Mouse (Mus musculus) urinary bladder, postnatal 14 days (tissue): Measurements from ENCODE around the gene Nck1.
A peak's percentile ranks its signal among the peaks of the same experiment; 100 is the strongest.

Experiments
- DNase-seq: peaks from one replicate; pipeline ENCODE4 v3.0.0; 2021; ENCODE audit warnings: low spot score

Gene Nck1

GRCm38 (mm10) chr9:100545715-100546593, at the start of gene Nck1:
Nck1 (minus strand) TSS chr9:100546134.
- DNase-seq = peak; percentile 99

- no peak for DNase-seq
Measured at GRCm38 (mm10) chr9:100590462-100590861, 44.5 kb upstream of the Nck1 start.

GRCm38 (mm10) chr9:100584031-100584430, 38.1 kb upstream of the Nck1 start:
- no peak for DNase-seq

GRCm38 (mm10) chr9:100582883-100583575, 37.1 kb upstream of the Nck1 start:
- DNase-seq = peak; percentile 42

- DNase-seq = peak; percentile 43
Measured at GRCm38 (mm10) chr9:100581543-100582492, 35.9 kb upstream of the Nck1 start.

- no peak for DNase-seq
Measured at GRCm38 (mm10) chr9:100580196-100580740, 34.3 kb upstream of the Nck1 start.

- DNase-seq = no peak
Measured at GRCm38 (mm10) chr9:100573942-100574341, 28.0 kb upstream of the Nck1 start.

GRCm38 (mm10) chr9:100573300-100573699, 27.4 kb upstream of the Nck1 start:
- DNase-seq = no peak

GRCm38 (mm10) chr9:100571511-100571910, 25.6 kb upstream of the Nck1 start:
- DNase-seq = no peak

- peak; percentile 11 for DNase-seq
Measured at GRCm38 (mm10) chr9:100570626-100571233, 24.8 kb upstream of the Nck1 start, which contains the start of gene Slc35g2. Slc35g2 (minus strand) TSS chr9:100571090.

GRCm38 (mm10) chr9:100569798-100570625, 24.1 kb upstream of the Nck1 start:
- peak; percentile 34 for DNase-seq

- DNase-seq = no peak
Measured at GRCm38 (mm10) chr9:100560251-100560890, 14.4 kb upstream of the Nck1 start.

- no peak for DNase-seq
Measured at GRCm38 (mm10) chr9:100558991-100559390, 13.1 kb upstream of the Nck1 start.

- no peak for DNase-seq
Measured at GRCm38 (mm10) chr9:100558023-100558573, 12.2 kb upstream of the Nck1 start.

GRCm38 (mm10) chr9:100555686-100556085, 9.8 kb upstream of the Nck1 start:
- DNase-seq = no peak

- no peak for DNase-seq
Measured at GRCm38 (mm10) chr9:100548313-100548712, 2.4 kb upstream of the Nck1 start.

- no peak for DNase-seq
Measured at GRCm38 (mm10) chr9:100546594-100546910, 618 bp upstream of the Nck1 start.

GRCm38 (mm10) chr9:100544948-100545714, 803 bp downstream of the Nck1 start:
- DNase-seq = no peak
